Mouse (Mus musculus): Measurements from ENCODE around the gene Mars. TPM values are rescaled to one million over a fixed set of nuclear protein-coding genes. Genes with fewer than 3 reads are reported as not detected.
A peak's percentile ranks its signal among the peaks of the same experiment; 100 is the strongest.
"Not testable (repeated sequence)": the region's sequence is repeated elsewhere in the genome, so short reads cannot be mapped to it uniquely, and the experiment has no call there.

Gene Mars
- total RNA-seq, 2 experiments from 2014 or later: 57.1 to 59.4 TPM

GRCm38 (mm10) chr10:127314950-127315349 is 3.4 kb upstream of the Mars start:
- not testable (repeated sequence) for DNase-seq (ENCODE audit: extremely low spot score in 1 of 2, low spot score in 1 of 2)

GRCm38 (mm10) chr10:127313516-127313915 is 1.9 kb upstream of the Mars start:
- not testable (repeated sequence) for DNase-seq (ENCODE audit: extremely low spot score in 1 of 2, low spot score in 1 of 2)

- no peak for DNase-seq (ENCODE audit: extremely low spot score in 1 of 2, low spot score in 1 of 2)
Observed at GRCm38 (mm10) chr10:127312858-127313257, 1.3 kb upstream of the Mars start.

GRCm38 (mm10) chr10:127312356-127312676 is 730 bp upstream of the Mars start:
- peak; percentile 51 to 85 for DNase-seq (ENCODE audit: extremely low spot score in 1 of 2, low spot score in 1 of 2)

GRCm38 (mm10) chr10:127310523-127311475 is 787 bp downstream of the Mars start:
- no peak for DNase-seq (ENCODE audit: extremely low spot score in 1 of 2, low spot score in 1 of 2)

- DNase-seq (ENCODE audit: extremely low spot score in 1 of 2, low spot score in 1 of 2): not testable (repeated sequence)
Observed at GRCm38 (mm10) chr10:127309167-127309566, 2.4 kb downstream of the Mars start.

- DNase-seq (ENCODE audit: extremely low spot score in 1 of 2, low spot score in 1 of 2): no peak
Observed at GRCm38 (mm10) chr10:127303136-127303535, 8.4 kb downstream of the Mars start.

- no peak for DNase-seq (ENCODE audit: extremely low spot score in 1 of 2, low spot score in 1 of 2)
Observed at GRCm38 (mm10) chr10:127300361-127300760, 11.2 kb downstream of the Mars start.

GRCm38 (mm10) chr10:127297015-127297871 is 14.3 kb downstream of the Mars start:
- no peak for DNase-seq (ENCODE audit: extremely low spot score in 1 of 2, low spot score in 1 of 2)

- DNase-seq (ENCODE audit: extremely low spot score in 1 of 2, low spot score in 1 of 2): no peak
Observed at GRCm38 (mm10) chr10:127295986-127296794, 15.4 kb downstream of the Mars start.

- no peak for DNase-seq (ENCODE audit: extremely low spot score in 1 of 2, low spot score in 1 of 2)
Observed at GRCm38 (mm10) chr10:127294895-127295510, 16.6 kb downstream of the Mars start.

GRCm38 (mm10) chr10:127293590-127294113 is 17.9 kb downstream of the Mars start:
- DNase-seq (ENCODE audit: extremely low spot score in 1 of 2, low spot score in 1 of 2): no peak

- DNase-seq (ENCODE audit: extremely low spot score in 1 of 2, low spot score in 1 of 2): no peak
Observed at GRCm38 (mm10) chr10:127292987-127293538, 18.5 kb downstream of the Mars start.

GRCm38 (mm10) chr10:127291881-127292638 is 19.5 kb downstream of the Mars start:
- DNase-seq (ENCODE audit: extremely low spot score in 1 of 2, low spot score in 1 of 2): no peak

GRCm38 (mm10) chr10:127290930-127291880 is 20.4 kb downstream of the Mars start:
- DNase-seq (ENCODE audit: extremely low spot score in 1 of 2, low spot score in 1 of 2): no peak

GRCm38 (mm10) chr10:127290307-127290929 is 21.2 kb downstream of the Mars start:
- peak; percentile 97 for DNase-seq (ENCODE audit: extremely low spot score in 1 of 2, low spot score in 1 of 2)

- peak in 1 of 2 experiments; percentile 32 for DNase-seq (ENCODE audit: extremely low spot score in 1 of 2, low spot score in 1 of 2)
Observed at GRCm38 (mm10) chr10:127289573-127290191, 21.9 kb downstream of the Mars start.
